Comparison of ENCODE assay signal across 8 mouse cellular contexts in genomic region chr11:75422013-75422792, GRCm38 (mm10). TPM values are rescaled to one million over a fixed set of nuclear protein-coding genes. Genes with fewer than 3 reads are reported as not detected.
DNase-seq lines count a peak whose midpoint lies in the region; ATAC-seq and TF ChIP-seq lines count a peak whose summit lies in the region.

Gene Serpinf1, minus strand, starts transcription at chr11:75422701.

- TF ChIP-seq POLR2A in brain, embryonic 14.5 days (IDR thresholded peaks at IDR 0.05; ENCODE audit: borderline replicate concordance, extremely low read depth, insufficient read depth, insufficient read length, poor library complexity, severe bottlenecking) = no peak

- H3K9me3 ChIP-seq in intestine, embryonic 15.5 days = no peaks in the 10 kb centered on the region
- H3K9me3 ChIP-seq in midbrain, embryonic 12.5 days = no peaks in the 10 kb centered on the region

- H3K4me2 ChIP-seq in intestine, embryonic 15.5 days (replicated peaks) = peak within 1 kb of the TSS; percentile 49
- 0 out of 2 replicates have a peak within 1 kb of the TSS, but pooled peaks have one; percentile 1 for H3K4me2 ChIP-seq in midbrain, embryonic 12.5 days (replicated peaks)

- intact Hi-C loops in gastrocnemius, postnatal 36 days (cut with DNase I) = no loop called here

- WGBS in intestine, embryonic 15.5 days = 36% methylated on average over 10 of the region's 10 CpGs
- WGBS in midbrain, embryonic 12.5 days = 55% methylated on average over 10 of the region's 10 CpGs

- H3K4me3 ChIP-seq in intestine, embryonic 15.5 days (replicated peaks) = peak within 1 kb of the TSS; percentile 31
- no peak within 1 kb of the TSS for H3K4me3 ChIP-seq in midbrain, embryonic 12.5 days

- H3K27me3 ChIP-seq in intestine, embryonic 15.5 days (replicated peaks) = no peaks in the 10 kb centered on the region
- H3K27me3 ChIP-seq in midbrain, embryonic 12.5 days = no peaks in the 10 kb centered on the region

- ATAC-seq in intestine, embryonic 15.5 days = peak; percentile 35
- no peak for ATAC-seq in midbrain, embryonic 12.5 days (ENCODE audit: low FRiP score, low read depth)

- H3K27ac ChIP-seq in intestine, embryonic 15.5 days = no peak within 1 kb of the TSS
- no peak within 1 kb of the TSS for H3K27ac ChIP-seq in midbrain, embryonic 12.5 days (replicated peaks)

- TF ChIP-seq CTCF in brain, embryonic 14.5 days (IDR thresholded peaks at IDR 0.05; ENCODE audit: borderline replicate concordance, extremely low read depth, insufficient read depth, insufficient read length) = no peak

- H3K36me3 ChIP-seq in intestine, embryonic 15.5 days = no peaks in the 10 kb centered on the region
- no peaks in the 10 kb centered on the region for H3K36me3 ChIP-seq in midbrain, embryonic 12.5 days

- peak within 1 kb of the TSS; percentile 39; the same call in 1 of the 2 replicates for H3K9ac ChIP-seq in intestine, embryonic 15.5 days
- no peak within 1 kb of the TSS for H3K9ac ChIP-seq in midbrain, embryonic 12.5 days (replicated peaks)

- DNase-seq in layer of hippocampus, adult 18-20 months (ENCODE audit: low spot score in 2 of 2) = no peak
- DNase-seq in layer of hippocampus, adult 11-12 months (ENCODE audit: low spot score) = no peak
- DNase-seq in brain, embryonic 14.5 days (ENCODE audit: low read depth) = no peak
- no peak for DNase-seq in gastrocnemius, postnatal 36 days
- no peak for DNase-seq in urinary bladder, postnatal 4 days (ENCODE audit: low spot score in 2 of 2)
- DNase-seq in urinary bladder, postnatal 25 days (ENCODE audit: low spot score) = no peak

- H3K4me1 ChIP-seq in intestine, embryonic 15.5 days (replicated peaks) = peaks cover 10% of the 10 kb centered on the region; the same call in 1 of the 2 replicates
- peaks cover 11% of the 10 kb centered on the region for H3K4me1 ChIP-seq in midbrain, embryonic 12.5 days

RNA-seq across cellular contexts. Expression of gene Serpinf1, which starts in this region (rescaled TPM):
- total RNA-seq in layer of hippocampus, adult 18-20 months (2021) = 10 to 100 TPM; 10.6 to 15.4 TPM
- 10.3 and 34.7 TPM in 2 replicates for polyA plus RNA-seq in brain, embryonic 14.5 days (2012; rRNA removed)
- 10 to 100 TPM; 83.2 to 88.9 TPM for total RNA-seq in gastrocnemius, postnatal 36 days (2021)
- 41.1 and 48.0 TPM in 2 replicates for polyA plus RNA-seq in intestine, embryonic 15.5 days (2015; fragmentation: Nextera tagmentation; extraction: Ambion mirVana)
- 45.8 and 73.3 TPM in 2 replicates for polyA plus RNA-seq in midbrain, embryonic 12.5 days (2016; fragmentation: Nextera tagmentation; extraction: Ambion mirVana)

Comparison
In these comparisons a context has a peak if more than half of its experiments do, and no peak if none do; other contexts are left out.
1. RNA of gene Serpinf1 (total RNA-seq): 83.2 to 88.9 TPM in gastrocnemius, postnatal 36 days; 10.6 to 15.4 TPM in layer of hippocampus, adult 18-20 months; every median in the first group is over 4 times any median in the second.